Mouse (Mus musculus) myocyte (in vitro differentiated cells): ENCODE measurements at regions not wholly inside any gene's neighbourhood (a gene's known extent, or its start where the extent isn't known, plus 50 kb on each side); places are given as distances from the start of the nearest gene placed in this dataset.

Experiments used
- H3K27me3 ChIP-seq: one replicate; pipeline ENCODE4 v1.6.1; 2011; ENCODE audit not compliant: control insufficient read depth, insufficient read depth, insufficient read length
- H3K36me3 ChIP-seq: one replicate; pipeline ENCODE4 v1.6.1; 2011; ENCODE audit not compliant: control insufficient read depth, insufficient read depth
- H3K4me2 ChIP-seq: one replicate; pipeline ENCODE4 v1.6.1; 2011; ENCODE audit warnings: low read depth, control low read depth
- H3K4me3 ChIP-seq: one replicate; pipeline ENCODE4 v1.5.1; 2011; ENCODE audit warnings: mild to moderate bottlenecking, control low read depth, moderate library complexity
- H3K79me2 ChIP-seq: one replicate; pipeline ENCODE4 v1.6.1; 2011; ENCODE audit not compliant: control insufficient read depth, insufficient read depth
- H3ac ChIP-seq: one replicate; pipeline ENCODE4 v1.6.1; 2011; ENCODE audit not compliant: control insufficient read depth, insufficient read length
- CEBPB ChIP-seq: IDR thresholded peaks from 2 replicates; pipeline ENCODE4 v1.6.1; 2011; ENCODE audit warnings: mild to moderate bottlenecking, moderate library complexity; ENCODE audit not compliant: poor library complexity, insufficient read depth, severe bottlenecking
- E2F4 ChIP-seq: IDR thresholded peaks from one replicate; pipeline ENCODE4 v1.6.1; 2011; ENCODE audit warnings: mild to moderate bottlenecking, control low read depth, moderate library complexity; ENCODE audit not compliant: insufficient read depth
- MAX ChIP-seq: IDR thresholded peaks from one replicate; pipeline ENCODE4 v1.6.1; 2011; ENCODE audit warnings: low read depth, mild to moderate bottlenecking, control low read depth
- MYOD1 ChIP-seq, 3 experiments: IDR thresholded peaks; one replicate each; pipeline ENCODE4 v1.6.1; 2011; ENCODE audit warnings: control low read depth in 2 of 3, low read depth in 2 of 3, mild to moderate bottlenecking in 2 of 3, moderate library complexity in 1 of 3; ENCODE audit not compliant: insufficient read length in 2 of 3, control insufficient read depth in 1 of 3
- MYOG ChIP-seq, 3 experiments: IDR thresholded peaks; one replicate each; pipeline ENCODE4 v1.6.1; 2011; ENCODE audit warnings: control low read depth in 2 of 3, low read depth in 2 of 3, mild to moderate bottlenecking in 2 of 3; ENCODE audit not compliant: insufficient read length in 2 of 3, control insufficient read depth in 1 of 3, insufficient read depth in 1 of 3
- POLR2A ChIP-seq: IDR thresholded peaks from one replicate; pipeline ENCODE4 v1.6.1; 2011; ENCODE audit warnings: low read depth, mild to moderate bottlenecking, control low read depth, moderate library complexity; ENCODE audit not compliant: insufficient read length
- POLR2AphosphoS2 ChIP-seq: IDR thresholded peaks from one replicate; pipeline ENCODE4 v1.6.1; 2011; ENCODE audit warnings: low read depth, control low read depth; ENCODE audit not compliant: insufficient read length
- REST ChIP-seq: IDR thresholded peaks from one replicate; pipeline ENCODE4 v1.6.1; 2011; ENCODE audit warnings: mild to moderate bottlenecking, control low read depth, moderate library complexity; ENCODE audit not compliant: insufficient read depth, insufficient read length
- SRF ChIP-seq: IDR thresholded peaks from one replicate; pipeline ENCODE4 v1.6.1; 2011; ENCODE audit warnings: low read depth; ENCODE audit not compliant: control insufficient read depth, insufficient read length
- TCF12 ChIP-seq: IDR thresholded peaks from one replicate; pipeline ENCODE4 v1.6.1; 2011; ENCODE audit warnings: mild to moderate bottlenecking, control low read depth; ENCODE audit not compliant: poor library complexity, insufficient read depth, severe bottlenecking
- TCF3 ChIP-seq: IDR thresholded peaks from one replicate; pipeline ENCODE4 v1.6.1; 2011; ENCODE audit warnings: low read depth, control low read depth; ENCODE audit not compliant: insufficient read length
- USF1 ChIP-seq: IDR thresholded peaks from one replicate; pipeline ENCODE4 v1.6.1; 2011; ENCODE audit warnings: low read depth, mild to moderate bottlenecking, control low read depth, moderate library complexity

DNA sequence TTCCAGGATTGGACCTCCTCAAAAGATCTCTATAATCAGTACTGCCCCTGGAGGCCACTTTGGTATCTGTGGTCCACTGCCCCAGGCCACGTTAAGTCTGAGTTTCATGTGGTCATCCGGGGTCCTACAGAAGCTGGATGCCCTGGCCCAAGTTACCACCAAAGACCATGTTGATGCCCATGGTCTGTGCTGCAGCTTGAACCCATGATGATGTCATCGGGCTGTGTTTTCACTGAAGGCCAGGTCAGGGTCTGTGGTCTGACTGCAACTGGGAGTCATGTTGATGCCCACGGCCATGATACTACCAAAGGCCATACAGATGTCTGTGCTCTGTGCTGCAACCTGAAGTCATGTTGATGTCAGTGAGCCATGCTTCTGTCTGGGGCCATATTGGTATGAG lies 122.3 kb upstream of the Col8a1 start:
- no peak for TF ChIP-seq REST
- TF ChIP-seq SRF = no peak
- TF ChIP-seq TCF12 = no peak
- TF ChIP-seq POLR2AphosphoS2 = no peak
- no peak for TF ChIP-seq POLR2A
- TF ChIP-seq USF1 = no peak
- TF ChIP-seq CEBPB = no peak
- no peak overlapping the region for H3ac ChIP-seq
- no peak overlapping the region for H3K4me2 ChIP-seq
- H3K4me3 ChIP-seq = no peak overlapping the region
- H3K36me3 ChIP-seq = no peaks in the 10 kb centered on the region
- H3K79me2 ChIP-seq = no peaks in the 10 kb centered on the region
- H3K27me3 ChIP-seq = no peaks in the 10 kb centered on the region

DNA sequence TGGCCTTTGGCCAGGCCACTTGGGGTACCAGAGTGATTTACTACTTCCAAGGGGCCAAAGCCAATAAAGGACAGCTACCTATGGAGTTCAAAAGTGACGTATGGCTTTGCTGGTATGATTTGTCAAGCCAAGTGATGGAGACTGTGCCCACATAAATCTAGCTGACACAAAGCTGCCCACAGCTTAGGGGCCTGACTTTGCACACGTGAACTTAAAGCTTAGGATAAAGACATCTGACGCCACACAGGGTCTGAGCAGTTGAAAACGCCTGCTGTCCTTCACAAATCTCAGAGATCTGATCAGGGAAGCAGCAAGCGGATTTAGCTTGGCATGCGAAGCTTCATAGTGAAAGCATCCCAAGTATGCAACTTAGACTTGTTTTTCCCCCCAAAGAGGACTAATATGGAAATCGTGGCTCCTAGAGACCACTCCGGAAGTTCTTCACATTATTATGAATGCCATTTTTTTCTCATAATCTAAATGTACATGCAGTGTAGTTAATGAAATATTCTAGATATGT lies 127.1 kb upstream of the Col8a1 start:
- H3K36me3 ChIP-seq = no peaks in the 10 kb centered on the region
- no peak overlapping the region for H3ac ChIP-seq
- TF ChIP-seq MYOD1 (IDR thresholded peaks at IDR 0.05; ENCODE audit: control insufficient read depth in 1 of 3, insufficient read length in 2 of 3, low read depth in 2 of 3) (no peak), REST (no peak), USF1 (no peak), POLR2A (no peak), TCF3 (no peak), POLR2AphosphoS2 (no peak), MAX (no peak), TCF12 (no peak), MYOG (IDR thresholded peaks at IDR 0.05; ENCODE audit: control insufficient read depth in 1 of 3, insufficient read depth in 1 of 3, insufficient read length in 2 of 3, low read depth in 2 of 3) (no peak), CEBPB (no peak), SRF (no peak), E2F4 (no peak)
- no peak overlapping the region for H3K4me3 ChIP-seq
- H3K27me3 ChIP-seq = no peaks in the 10 kb centered on the region
- no peak overlapping the region for H3K4me2 ChIP-seq
- no peaks in the 10 kb centered on the region for H3K79me2 ChIP-seq

DNA sequence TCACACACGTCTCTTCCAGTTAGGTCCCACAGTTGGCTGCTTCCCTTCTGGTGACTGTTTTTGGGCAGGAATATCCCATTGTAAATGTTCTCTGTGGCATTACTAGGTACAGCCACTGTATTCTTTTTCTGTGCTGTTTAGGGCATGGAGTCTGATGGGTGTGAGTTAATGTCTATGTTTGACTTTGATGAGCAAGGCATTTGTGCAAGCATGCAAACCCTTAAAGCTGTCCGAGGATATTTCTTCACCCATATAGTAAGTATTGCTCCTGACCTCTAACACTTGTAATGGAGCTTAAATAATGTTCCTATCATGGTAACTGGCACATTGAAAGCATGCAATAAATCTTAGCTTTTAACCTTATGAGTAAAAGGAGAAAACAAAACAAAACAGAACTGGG lies 133.6 kb upstream of the Col8a1 start:
- no peaks in the 10 kb centered on the region for H3K79me2 ChIP-seq
- no peak overlapping the region for H3ac ChIP-seq
- no peaks in the 10 kb centered on the region for H3K36me3 ChIP-seq
- no peak overlapping the region for H3K4me3 ChIP-seq
- TF ChIP-seq TCF12 (no peak), SRF (no peak)
- H3K4me2 ChIP-seq = no peak overlapping the region
- no peaks in the 10 kb centered on the region for H3K27me3 ChIP-seq

DNA sequence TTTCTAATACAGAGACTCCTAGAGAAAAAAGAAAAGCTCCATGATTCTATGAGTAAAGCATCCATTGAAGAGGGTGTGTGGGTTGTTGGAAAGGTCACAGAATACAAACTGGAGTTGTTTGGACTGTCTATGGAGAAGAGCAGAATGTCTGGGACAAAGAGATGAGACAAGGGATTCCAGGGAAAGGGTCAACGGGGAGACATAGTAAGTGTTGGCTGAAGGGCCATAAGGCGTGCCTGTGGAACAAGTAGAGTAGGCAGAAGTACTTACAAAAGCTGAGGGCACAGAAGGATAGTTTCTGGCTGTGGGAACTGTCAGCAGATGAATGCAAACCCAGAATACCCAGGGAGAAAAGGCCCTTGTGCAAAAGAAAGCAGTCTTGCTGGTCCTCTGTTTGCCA lies 134.0 kb upstream of the Col8a1 start:
- no peak for TF ChIP-seq TCF12
- TF ChIP-seq REST = no peak
- no peak for TF ChIP-seq MYOG (IDR thresholded peaks at IDR 0.05; ENCODE audit: control insufficient read depth in 1 of 3, insufficient read depth in 1 of 3, insufficient read length in 2 of 3, low read depth in 2 of 3)
- TF ChIP-seq TCF3 = no peak
- no peak for TF ChIP-seq CEBPB
- TF ChIP-seq E2F4 = no peak
- no peak for TF ChIP-seq USF1
- no peak for TF ChIP-seq SRF
- no peak for TF ChIP-seq POLR2A
- TF ChIP-seq MAX = no peak
- TF ChIP-seq MYOD1 (IDR thresholded peaks at IDR 0.05; ENCODE audit: control insufficient read depth in 1 of 3, insufficient read length in 2 of 3, low read depth in 2 of 3) = no peak
- no peak for TF ChIP-seq POLR2AphosphoS2
- H3K4me2 ChIP-seq = no peak overlapping the region
- H3K79me2 ChIP-seq = no peaks in the 10 kb centered on the region
- H3ac ChIP-seq = no peak overlapping the region
- no peaks in the 10 kb centered on the region for H3K36me3 ChIP-seq
- H3K4me3 ChIP-seq = no peak overlapping the region
- H3K27me3 ChIP-seq = no peaks in the 10 kb centered on the region

DNA sequence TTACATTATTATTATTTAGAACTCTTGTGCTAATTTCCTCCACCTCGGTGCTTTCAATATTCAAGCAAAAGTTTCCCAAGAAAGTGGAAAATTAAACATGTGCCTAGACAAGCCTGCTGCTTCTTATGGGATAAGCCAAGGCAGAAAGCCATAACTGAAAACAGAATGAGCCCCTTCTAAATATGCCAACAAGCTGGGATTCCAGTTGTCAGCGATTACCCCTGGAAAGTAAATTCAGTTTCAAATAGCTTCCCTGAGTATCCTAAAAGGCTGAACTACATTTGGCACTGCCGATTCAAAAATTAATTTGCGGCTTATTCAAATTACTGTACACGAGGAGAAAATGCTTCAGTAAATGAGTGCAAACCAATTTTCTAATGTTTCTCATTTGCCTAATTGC lies 135.6 kb upstream of the Col8a1 start:
- no peak overlapping the region for H3ac ChIP-seq
- TF ChIP-seq TCF12 (no peak), MYOD1 (IDR thresholded peaks at IDR 0.05; ENCODE audit: control insufficient read depth in 1 of 3, insufficient read length in 2 of 3, low read depth in 2 of 3) (no peak), MYOG (IDR thresholded peaks at IDR 0.05; ENCODE audit: control insufficient read depth in 1 of 3, insufficient read depth in 1 of 3, insufficient read length in 2 of 3, low read depth in 2 of 3) (no peak), POLR2A (no peak), USF1 (no peak), TCF3 (no peak), E2F4 (no peak), REST (no peak), MAX (no peak), CEBPB (no peak), SRF (no peak), POLR2AphosphoS2 (no peak)
- no peak overlapping the region for H3K4me2 ChIP-seq
- no peak overlapping the region for H3K4me3 ChIP-seq
- H3K36me3 ChIP-seq = no peaks in the 10 kb centered on the region
- H3K27me3 ChIP-seq = no peaks in the 10 kb centered on the region
- H3K79me2 ChIP-seq = no peaks in the 10 kb centered on the region
